Mouse (Mus musculus): ENCODE data around the gene Tmem240. TPM values are rescaled to one million over a fixed set of nuclear protein-coding genes. Genes with fewer than 3 reads are reported as not detected.
"Not testable (repeated sequence)": the region's sequence is repeated elsewhere in the genome, so short reads cannot be mapped to it uniquely, and the experiment has no call there.

Tmem240 gene
- polyA plus RNA-seq, 1 experiment from 2014 or later = 0.10 TPM

DNA sequence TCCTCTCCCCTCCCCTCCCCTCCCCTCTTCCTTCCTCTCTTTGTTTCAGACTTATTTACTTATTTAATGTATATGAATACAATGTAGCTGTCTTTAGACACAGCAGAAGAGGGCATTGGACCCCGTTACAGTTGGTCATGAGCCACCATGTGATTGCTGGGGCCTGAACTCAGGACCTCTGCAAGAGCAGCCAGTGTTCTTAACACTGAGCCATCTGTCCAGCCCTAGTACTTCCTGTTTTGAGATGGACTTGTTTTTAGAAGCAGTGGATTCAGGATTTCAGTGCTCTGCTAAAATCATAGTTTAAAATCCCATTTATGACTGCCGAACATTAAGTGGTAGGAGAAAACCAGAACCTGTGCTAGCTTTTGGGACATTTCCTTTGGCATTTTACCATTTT lies 26.0 kb upstream of the Tmem240 start:
- peaks cover 85% of the 10 kb centered on the region for H3K79me2 ChIP-seq (ENCODE audit: inconsistent target)
- H3K27ac ChIP-seq = peak overlapping the region; percentile 76
- H3K4me3 ChIP-seq (ENCODE audit: inconsistent target) = no peak overlapping the region
- H3K36me3 ChIP-seq (ENCODE audit: inconsistent target) = no peaks in the 10 kb centered on the region
- WGBS (ENCODE audit: missing documents) = 63% methylated on average over 2 of the region's 2 CpGs

- Histone ChIP-seq H3K27ac (peak overlapping the region; percentile 76), H3K36me3 (ENCODE audit: inconsistent target) (0 out of 2 replicates have a peak, but pooled peaks cover 1% of the 10 kb centered on the region), H3K4me3 (ENCODE audit: inconsistent target) (no peak overlapping the region), H3K79me2 (ENCODE audit: inconsistent target) (peaks cover 89% of the 10 kb centered on the region)
Observed at GRCm38 (mm10) chr4:155708988-155709387, 25.6 kb upstream of the Tmem240 start.

DNA sequence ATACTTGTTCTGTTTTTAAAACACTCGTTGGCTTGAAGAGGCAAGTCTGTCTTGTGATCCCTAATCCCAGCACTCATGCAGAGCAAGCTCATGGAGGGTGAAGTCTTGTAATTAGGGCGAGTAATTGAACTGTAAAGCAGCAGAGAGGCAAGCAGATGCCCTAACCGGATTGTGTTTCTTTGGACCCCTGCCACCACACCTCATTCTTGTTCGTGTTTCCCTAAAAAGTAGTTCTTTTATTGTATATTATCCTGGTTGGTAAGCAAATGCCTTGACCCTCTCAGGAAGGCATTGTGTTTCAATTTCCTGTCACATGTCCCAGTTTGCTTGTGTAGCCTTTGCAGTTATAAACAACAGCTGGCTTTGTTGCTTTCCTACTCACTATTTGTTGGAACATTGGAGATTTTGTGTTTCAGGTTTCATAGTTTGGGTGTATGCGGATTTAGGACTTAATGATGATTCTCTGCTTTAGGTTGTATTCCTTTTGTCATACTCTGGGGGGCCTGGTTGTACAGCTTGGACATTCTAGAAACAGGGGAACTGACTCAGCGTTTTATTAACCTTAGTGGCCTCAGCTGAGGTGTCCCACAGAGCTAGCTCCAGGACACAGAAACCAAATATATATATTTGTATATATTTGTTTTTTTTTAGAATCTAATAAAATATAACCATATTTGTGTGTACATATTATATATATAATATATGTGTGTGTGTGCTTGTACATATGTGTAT lies 23.9 kb upstream of the Tmem240 start:
- 21% methylated on average over 6 of the region's 6 CpGs for WGBS (ENCODE audit: missing documents)
- Histone ChIP-seq H3K4me3 (ENCODE audit: inconsistent target) (no peak overlapping the region), H3K27ac (peak overlapping the region; percentile 76), H3K79me2 (ENCODE audit: inconsistent target) (peaks cover 100% of the 10 kb centered on the region), H3K36me3 (ENCODE audit: inconsistent target) (peaks cover 17% of the 10 kb centered on the region; the same call in 1 of the 2 replicates)

DNA sequence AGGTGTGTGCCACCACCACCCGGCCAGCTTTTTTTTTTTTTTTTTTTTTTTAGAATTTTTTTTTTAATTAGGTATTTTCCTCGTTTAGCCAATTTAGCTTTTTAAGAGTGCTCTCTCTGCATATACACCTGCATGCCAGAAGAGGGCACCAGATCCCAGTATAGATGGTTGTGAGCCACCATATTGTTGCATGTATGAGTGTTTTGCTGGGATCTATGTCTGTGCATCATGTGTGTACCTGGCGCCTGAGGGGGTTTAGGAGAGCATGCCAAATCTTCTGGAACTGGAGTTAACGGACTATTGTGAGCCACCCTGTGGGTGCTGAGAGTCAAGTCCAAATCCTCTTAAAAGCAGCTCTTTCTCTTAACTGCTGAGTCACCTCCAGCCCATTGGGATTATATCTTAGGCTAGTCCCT lies 12.9 kb upstream of the Tmem240 start:
- Histone ChIP-seq H3K36me3 (ENCODE audit: inconsistent target) (peaks cover 36% of the 10 kb centered on the region), H3K79me2 (ENCODE audit: inconsistent target) (no peaks in the 10 kb centered on the region; the same call in 1 of the 2 replicates), H3K4me3 (ENCODE audit: inconsistent target) (no peak overlapping the region), H3K27ac (no peak overlapping the region)
- WGBS (ENCODE audit: missing documents) = 29% methylated on average over 3 of the region's 4 CpGs

- Histone ChIP-seq H3K27ac (no peak overlapping the region), H3K4me3 (ENCODE audit: inconsistent target) (no peak overlapping the region), H3K79me2 (ENCODE audit: inconsistent target) (no peaks in the 10 kb centered on the region; the same call in 1 of the 2 replicates), H3K36me3 (ENCODE audit: inconsistent target) (peaks cover 27% of the 10 kb centered on the region)
- WGBS (ENCODE audit: missing documents) = 100% methylated on average over 2 of the region's 2 CpGs
Observed at GRCm38 (mm10) chr4:155727993-155728392, 6.6 kb upstream of the Tmem240 start.

DNA sequence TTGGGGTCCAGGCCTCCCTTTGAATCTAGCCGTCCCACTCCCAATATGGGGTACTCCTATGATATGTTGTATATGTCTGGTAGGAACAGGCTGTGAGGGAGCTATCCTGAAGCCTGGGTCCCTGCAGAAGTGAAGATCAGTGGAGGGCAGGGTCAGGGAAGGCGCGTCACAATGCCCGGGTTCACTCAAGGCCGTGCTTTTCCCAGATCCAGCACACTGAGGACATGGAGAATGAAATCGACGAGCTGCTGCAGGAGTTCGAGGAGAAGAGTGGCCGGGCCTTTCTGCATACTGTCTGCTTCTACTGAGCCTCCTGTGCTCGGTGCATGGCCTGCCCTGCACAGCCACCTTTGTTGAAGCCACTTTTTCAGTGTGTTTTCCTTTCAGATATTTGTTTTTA lies 1.3 kb upstream of the Tmem240 start:
- H3K79me2 ChIP-seq (ENCODE audit: inconsistent target) = peaks cover 5% of the 10 kb centered on the region; the same call in 1 of the 2 replicates
- peak overlapping the region; percentile 48; the same call in 1 of the 2 replicates for H3K4me3 ChIP-seq (ENCODE audit: inconsistent target)
- no peaks in the 10 kb centered on the region; the same call in 1 of the 2 replicates for H3K36me3 ChIP-seq (ENCODE audit: inconsistent target)
- 96% methylated on average over 7 of the region's 10 CpGs for WGBS (ENCODE audit: missing documents)
- H3K27ac ChIP-seq = peak overlapping the region; percentile 84

DNA sequence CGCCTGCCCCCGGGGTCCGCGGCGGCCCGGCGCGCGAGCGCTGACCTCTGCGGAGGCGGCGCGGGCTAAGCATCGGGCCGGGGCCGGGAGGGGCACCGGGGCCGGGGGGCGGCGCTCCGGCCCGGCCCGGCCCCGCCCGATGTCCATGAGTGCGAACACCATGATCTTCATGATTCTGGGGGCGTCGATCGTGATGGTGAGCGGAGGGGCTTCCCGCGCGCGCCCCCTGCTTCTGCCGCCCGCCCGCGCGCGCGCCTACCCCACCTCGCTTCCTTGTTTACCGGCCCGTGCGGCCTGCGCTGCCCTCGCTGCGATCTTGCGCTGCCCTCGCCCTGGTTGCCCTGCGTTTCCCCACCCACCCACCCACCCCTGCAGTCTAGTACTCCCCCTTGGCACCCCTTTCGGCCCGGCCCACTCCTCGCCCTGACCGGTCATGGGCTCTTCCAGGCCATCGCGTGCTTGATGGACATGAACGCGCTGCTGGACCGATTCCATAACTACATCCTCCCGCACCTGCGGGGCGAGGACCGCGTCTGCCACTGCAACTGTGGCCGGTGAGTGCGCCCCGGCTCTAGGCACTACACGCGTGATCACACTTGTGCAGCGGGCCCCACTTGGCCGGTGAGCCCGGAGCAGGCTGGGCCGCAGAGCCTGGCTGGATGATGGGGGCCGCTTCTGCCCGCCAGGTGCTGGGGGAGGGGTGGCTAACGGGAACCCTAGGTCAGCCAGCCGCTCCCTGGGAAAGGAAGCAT lies 527 bp downstream of the Tmem240 start:
- H3K79me2 ChIP-seq (ENCODE audit: inconsistent target) = peaks cover 5% of the 10 kb centered on the region; the same call in 1 of the 2 replicates
- H3K4me3 ChIP-seq (ENCODE audit: inconsistent target) = peak overlapping the region; percentile 29
- WGBS (ENCODE audit: missing documents) = 1% methylated on average over 52 of the region's 79 CpGs
- H3K27ac ChIP-seq = no peak overlapping the region
- H3K36me3 ChIP-seq (ENCODE audit: inconsistent target) = no peaks in the 10 kb centered on the region; the same call in 1 of the 2 replicates

GRCm38 (mm10) chr4:155735788-155736187 lies 1.2 kb downstream of the Tmem240 start:
- Histone ChIP-seq H3K36me3 (ENCODE audit: inconsistent target) (no peaks in the 10 kb centered on the region; the same call in 1 of the 2 replicates), H3K79me2 (ENCODE audit: inconsistent target) (peaks cover 5% of the 10 kb centered on the region; the same call in 1 of the 2 replicates), H3K27ac (no peak overlapping the region), H3K4me3 (ENCODE audit: inconsistent target) (peak overlapping the region; percentile 29)
- 73% methylated on average over 5 of the region's 5 CpGs for WGBS (ENCODE audit: missing documents)

- Histone ChIP-seq H3K36me3 (ENCODE audit: inconsistent target) (no peaks in the 10 kb centered on the region; the same call in 1 of the 2 replicates), H3K27ac (no peak overlapping the region), H3K4me3 (ENCODE audit: inconsistent target) (no peak overlapping the region), H3K79me2 (ENCODE audit: inconsistent target) (peaks cover 5% of the 10 kb centered on the region; the same call in 1 of the 2 replicates)
- 94% methylated on average over 5 of the region's 5 CpGs for WGBS (ENCODE audit: missing documents)
Observed at GRCm38 (mm10) chr4:155736421-155736820, 1.8 kb downstream of the Tmem240 start.

DNA sequence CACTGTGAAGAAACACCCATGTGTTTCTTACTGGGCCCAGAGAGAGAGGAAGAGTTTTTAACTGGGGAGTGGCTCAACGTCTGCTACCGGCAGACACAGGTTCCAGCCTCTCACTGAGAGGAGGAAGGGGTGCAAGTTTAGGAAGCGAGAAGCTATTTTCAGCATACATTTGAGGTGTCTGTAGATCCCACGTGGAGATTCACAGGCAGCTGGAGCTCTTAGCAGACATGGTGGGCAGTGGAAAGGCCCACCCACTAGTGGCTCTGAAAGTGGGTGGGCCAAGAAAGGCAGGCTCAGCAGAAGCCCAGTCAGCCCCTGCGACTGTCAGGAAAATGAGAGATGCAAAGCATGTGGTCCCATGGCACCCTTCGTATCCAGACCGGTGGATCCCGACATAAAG lies 3.7 kb downstream of the Tmem240 start:
- H3K79me2 ChIP-seq (ENCODE audit: inconsistent target) = peaks cover 5% of the 10 kb centered on the region; the same call in 1 of the 2 replicates
- peaks cover 2% of the 10 kb centered on the region; the same call in 1 of the 2 replicates for H3K36me3 ChIP-seq (ENCODE audit: inconsistent target)
- WGBS (ENCODE audit: missing documents) = 76% methylated on average over 8 of the region's 8 CpGs
- H3K4me3 ChIP-seq (ENCODE audit: inconsistent target) = no peak overlapping the region
- no peak overlapping the region for H3K27ac ChIP-seq

GRCm38 (mm10) chr4:155739152-155739551 lies 4.6 kb downstream of the Tmem240 start:
- Histone ChIP-seq H3K4me3 (ENCODE audit: inconsistent target) (no peak overlapping the region), H3K36me3 (ENCODE audit: inconsistent target) (peaks cover 11% of the 10 kb centered on the region; the same call in 1 of the 2 replicates), H3K27ac (no peak overlapping the region), H3K79me2 (ENCODE audit: inconsistent target) (no peaks in the 10 kb centered on the region)
- WGBS (ENCODE audit: missing documents) = 94% methylated on average over 6 of the region's 6 CpGs

DNA sequence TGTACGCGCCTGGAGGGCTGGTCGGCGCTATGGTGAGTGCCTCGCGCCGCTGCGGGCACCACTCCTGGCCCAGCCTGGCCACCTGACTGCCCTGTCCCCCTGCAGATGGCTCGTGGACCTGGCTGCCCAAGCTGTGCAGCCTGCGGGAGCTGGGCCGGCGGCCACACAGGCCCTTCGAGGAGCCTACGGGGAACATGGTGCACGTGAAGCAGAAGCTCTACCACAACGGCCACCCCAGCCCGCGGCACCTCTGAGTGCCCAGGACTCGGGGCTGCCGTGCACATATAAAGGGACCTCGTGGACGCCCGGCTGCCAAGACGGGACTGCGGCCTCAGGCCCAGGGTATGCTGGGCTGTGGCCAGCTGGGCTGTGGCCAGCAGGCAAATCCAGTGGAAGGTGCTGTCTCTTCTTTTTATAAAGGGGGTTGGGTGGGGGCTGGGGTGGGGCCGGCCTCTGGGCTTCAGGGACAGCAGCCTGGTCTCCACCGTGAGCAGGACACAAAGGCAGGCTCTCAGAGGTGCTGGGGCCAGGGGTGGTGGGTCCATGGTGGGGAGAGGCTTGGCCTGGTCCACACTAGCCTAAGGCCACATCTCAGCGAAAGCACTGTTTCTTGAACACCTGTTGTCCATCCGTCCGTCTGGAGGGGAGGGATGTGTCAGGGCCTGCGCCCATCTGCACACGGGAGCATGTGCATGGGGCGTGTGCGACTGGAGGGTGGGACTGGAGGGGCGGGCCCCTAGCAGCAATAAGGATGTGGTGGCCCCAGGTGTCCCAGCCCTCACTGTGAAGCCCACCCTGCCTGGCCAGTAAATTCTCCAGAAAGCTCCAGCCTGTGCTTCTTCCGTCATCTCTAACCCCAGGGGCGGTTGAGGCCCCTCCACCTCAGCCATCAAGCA lies 5.4 kb downstream of the Tmem240 start:
- H3K27ac ChIP-seq = no peak overlapping the region
- 95% methylated on average over 27 of the region's 37 CpGs for WGBS (ENCODE audit: missing documents)
- H3K36me3 ChIP-seq (ENCODE audit: inconsistent target) = peaks cover 13% of the 10 kb centered on the region; the same call in 1 of the 2 replicates
- H3K4me3 ChIP-seq (ENCODE audit: inconsistent target) = no peak overlapping the region
- H3K79me2 ChIP-seq (ENCODE audit: inconsistent target) = no peaks in the 10 kb centered on the region

- WGBS (ENCODE audit: missing documents) = 95% methylated on average over 10 of the region's 10 CpGs
- not testable (repeated sequence) for H3K27ac ChIP-seq; H3K4me3 ChIP-seq (ENCODE audit: inconsistent target); H3K79me2 ChIP-seq (ENCODE audit: inconsistent target)
- peaks cover 14% of the 10 kb centered on the region; the same call in 1 of the 2 replicates for H3K36me3 ChIP-seq (ENCODE audit: inconsistent target)
Observed at GRCm38 (mm10) chr4:155740681-155741080, 6.1 kb downstream of the Tmem240 start.

- Histone ChIP-seq H3K36me3 (ENCODE audit: inconsistent target) (peaks cover 29% of the 10 kb centered on the region; the same call in 1 of the 2 replicates), H3K79me2 (ENCODE audit: inconsistent target) (no peaks in the 10 kb centered on the region), H3K27ac (no peak overlapping the region), H3K4me3 (ENCODE audit: inconsistent target) (no peak overlapping the region)
- WGBS (ENCODE audit: missing documents) = 95% methylated on average over 5 of the region's 5 CpGs
Observed at GRCm38 (mm10) chr4:155742684-155743083, 8.1 kb downstream of the Tmem240 start.
